Mouse (Mus musculus): ENCODE data around the gene Kdm1b. TPM values are rescaled to one million over a fixed set of nuclear protein-coding genes. Genes with fewer than 3 reads are reported as not detected.

Kdm1b gene
- total RNA-seq, 2 experiments from 2014 or later = 7.5 to 9.8 TPM

- no peak overlapping the region for H3K4me3 ChIP-seq
- no peak for DNase-seq (ENCODE audit: low spot score in 2 of 2)
- no peak overlapping the region for H3K27ac ChIP-seq
- TF ChIP-seq CTCF (conservative IDR thresholded peaks at IDR 0.05) = no peak
Measured at GRCm38 (mm10) chr13:47125595-47125994, 82.3 kb downstream of the Kdm1b start.

- Histone ChIP-seq H3K27ac (no peak overlapping the region), H3K4me3 (no peak overlapping the region)
- DNase-seq (ENCODE audit: low spot score in 2 of 2) = no peak
- TF ChIP-seq CTCF (conservative IDR thresholded peaks at IDR 0.05) = no peak
Measured at GRCm38 (mm10) chr13:47129090-47129489, 85.8 kb downstream of the Kdm1b start.

- no peak for TF ChIP-seq CTCF (conservative IDR thresholded peaks at IDR 0.05)
- Histone ChIP-seq H3K4me3 (no peak overlapping the region), H3K27ac (no peak overlapping the region)
- no peak for DNase-seq (ENCODE audit: low spot score in 2 of 2)
Measured at GRCm38 (mm10) chr13:47133058-47133457, 89.8 kb downstream of the Kdm1b start.

- no peak for DNase-seq (ENCODE audit: low spot score in 2 of 2)
- TF ChIP-seq CTCF (conservative IDR thresholded peaks at IDR 0.05) = no peak
Measured at GRCm38 (mm10) chr13:47134836-47135235, 91.5 kb downstream of the Kdm1b start.

More at GRCm38 (mm10) chr13:47134836-47135235, 91.5 kb downstream of the Kdm1b start:
- Histone ChIP-seq H3K4me3 (no peak overlapping the region), H3K27ac (no peak overlapping the region)

Other genes with a start within 250 kb of the Kdm1b start
- gene Kif13a, start 113.6 kb upstream of the Kdm1b start, total RNA-seq (2021) = 10 to 100 TPM; 20.9 to 21.7 TPM
- 10 to 100 TPM; 16.5 to 18.9 TPM for gene Nhlrc1, start 28.6 kb upstream of the Kdm1b start, total RNA-seq (2021)
- 10 to 100 TPM; 10.5 to 12.4 TPM for gene Tpmt, start 1.2 kb downstream of the Kdm1b start, total RNA-seq (2021)
- 10 to 100 TPM; 48.3 to 50.0 TPM for gene Dek, start 62.7 kb downstream of the Kdm1b start, total RNA-seq (2021)
- 10 to 100 TPM; 11.4 to 11.6 TPM for gene Rnf144b, start 79.2 kb downstream of the Kdm1b start, total RNA-seq (2021)